Mouse (Mus musculus) forebrain, embryonic 15.5 days (tissue): ENCODE results near the gene Gm13694. TPM values are rescaled to one million over a fixed set of nuclear protein-coding genes. Genes with fewer than 3 reads are reported as not detected.

Source experiments
- polyA plus RNA-seq: library from polyadenylated mRNA; unstranded; fragments of >200 nt; fragmentation: Nextera tagmentation; extraction: Ambion mirVana; gene quantifications from 2 replicates; pipeline ENCODE4 v1.2.1, GENCODE M21; 2015

Gene Gm13694
- polyA plus RNA-seq, 1 experiment from 2014 or later, result not detected

Other genes starting within 250 kb of the Gm13694 start
- 63.5 and 67.5 TPM in 2 replicates for gene Fam171b, start 166.3 kb upstream of the Gm13694 start, polyA plus RNA-seq
- 0.10 TPM in 1 of 2 replicates, not detected in the other for gene Zswim2, start 37.7 kb upstream of the Gm13694 start, polyA plus RNA-seq
- not detected in 2 replicates for gene Gm13698, start 23.2 kb upstream of the Gm13694 start, polyA plus RNA-seq
- not detected in 2 replicates for gene Gm13693, start 17.4 kb upstream of the Gm13694 start, polyA plus RNA-seq
- not detected in 2 replicates for gene Gm13695, start 11.6 kb upstream of the Gm13694 start, polyA plus RNA-seq
- not detected in 2 replicates for gene Gm13696, start 5.8 kb upstream of the Gm13694 start, polyA plus RNA-seq
- not detected in 2 replicates for gene Gm13697, start 5.8 kb downstream of the Gm13694 start, polyA plus RNA-seq
- gene Gm13691, start 11.6 kb downstream of the Gm13694 start, polyA plus RNA-seq, result not detected in 2 replicates